Mouse (Mus musculus) forebrain, embryonic 14.5 days (tissue): ENCODE measurements around the gene Kif19a. TPM values are rescaled to one million over a fixed set of nuclear protein-coding genes. Genes with fewer than 3 reads are reported as not detected.

Experiments
- ATAC-seq: fragments of 200-750 bp; cut with Nextera tagmentation; 2 replicates; pipeline ENCODE4 v1.8.0; 2017; ENCODE audit warnings: mild to moderate bottlenecking, moderate library complexity
- DNase-seq: peaks from one replicate; pipeline ENCODE4 v3.0.0-alpha.2; 2015; ENCODE audit warnings: low spot score
- H3K27ac ChIP-seq: fragments of 300-500 bp; sonication (generic); 2 replicates; pipeline ENCODE4 v1.5.1; 2014; ENCODE audit warnings: low read depth, mild to moderate bottlenecking, control low read depth, low read length, moderate library complexity
- H3K27me3 ChIP-seq: fragments of 300-500 bp; sonication (generic); replicated peaks from 2 replicates; pipeline ENCODE4 v1.6.1; 2014; ENCODE audit warnings: low read length, control low read depth, mixed read lengths; ENCODE audit not compliant: control insufficient read depth, insufficient read depth
- H3K36me3 ChIP-seq: fragments of 300-500 bp; sonication (generic); 2 replicates; pipeline ENCODE4 v1.6.1; 2014; ENCODE audit warnings: low read length, control low read depth; ENCODE audit not compliant: control insufficient read depth, insufficient read depth
- H3K4me1 ChIP-seq: fragments of 300-500 bp; sonication (generic); 2 replicates; pipeline ENCODE4 v1.6.1; 2014; ENCODE audit warnings: antibody characterized with exemption, low read length, control low read depth; ENCODE audit not compliant: control insufficient read depth, insufficient read depth
- H3K4me2 ChIP-seq: fragments of 300-500 bp; sonication (generic); 2 replicates; pipeline ENCODE4 v1.6.1; 2014; ENCODE audit warnings: mild to moderate bottlenecking, control low read depth, low read length
- H3K4me3 ChIP-seq: fragments of 300-500 bp; sonication (generic); 2 replicates; pipeline ENCODE4 v1.5.1; 2014; ENCODE audit warnings: low read depth, low read length, control low read depth
- H3K9ac ChIP-seq: fragments of 300-500 bp; sonication (generic); 2 replicates; pipeline ENCODE4 v1.6.1; 2014; ENCODE audit warnings: mild to moderate bottlenecking, low read length, control low read depth, moderate library complexity
- H3K9me3 ChIP-seq: fragments of 300-500 bp; sonication (generic); replicated peaks from 2 replicates; pipeline ENCODE4 v1.6.1; 2016; ENCODE audit warnings: low read length, control low read depth, mixed read lengths; ENCODE audit not compliant: control insufficient read depth
- WGBS: fragments of 180-500 bp; shearing (Covaris S2); extraction: QIAGEN DNeasy Blood & Tissue Kit; methylation state at CpG from one replicate; pipeline ENCODE4 v1.1.7; 2014; 5-methylcytosine and 5-hydroxymethylcytosine counted together
- polyA plus RNA-seq: library from polyadenylated mRNA; unstranded; fragments of >200 nt; fragmentation: Nextera tagmentation; extraction: Ambion mirVana; gene quantifications from 2 replicates; pipeline ENCODE4 v1.2.1, GENCODE M21; 2014

The Kif19a gene
- polyA plus RNA-seq, result 0.23 and 0.34 TPM in 2 replicates

GRCm38 (mm10) chr11:114764820-114765818, at the start of gene Kif19a:
TSS of gene Kif19a (plus strand) at chr11:114765388.
- 2% methylated on average over 50 of the region's 51 CpGs for WGBS
- H3K4me1 ChIP-seq, result no peaks in the 10 kb centered on the region; the same call in 1 of the 2 replicates
- peak within 1 kb of the TSS; percentile 68 for H3K4me2 ChIP-seq
- no peak within 1 kb of the TSS for H3K27ac ChIP-seq
- H3K9ac ChIP-seq, result peak within 1 kb of the TSS; percentile 36; the same call in 1 of the 2 replicates
- DNase-seq (peak; percentile 61), ATAC-seq (peak; percentile 60)
- no peaks in the 10 kb centered on the region for H3K36me3 ChIP-seq
- peak within 1 kb of the TSS; percentile 36 for H3K4me3 ChIP-seq
- H3K27me3 ChIP-seq, result 0 out of 2 replicates have a peak, but pooled peaks cover 3% of the 10 kb centered on the region
- no peaks in the 10 kb centered on the region for H3K9me3 ChIP-seq

- H3K27me3 ChIP-seq, result no peaks in the 10 kb centered on the region
- no peak overlapping the region for H3K4me2 ChIP-seq
- H3K9ac ChIP-seq, result no peak overlapping the region
- no peaks in the 10 kb centered on the region for H3K4me1 ChIP-seq
- H3K9me3 ChIP-seq, result no peaks in the 10 kb centered on the region
- H3K27ac ChIP-seq, result no peak overlapping the region
- no peak overlapping the region for H3K4me3 ChIP-seq
- peaks cover 6% of the 10 kb centered on the region; the same call in 1 of the 2 replicates for H3K36me3 ChIP-seq
- no peak for DNase-seq
- ATAC-seq, result no peak
- WGBS, result 78% methylated on average over 7 of the region's 7 CpGs
Observed at GRCm38 (mm10) chr11:114715531-114715930, 49.7 kb upstream of the Kif19a start.

- no peak for ATAC-seq
- 91% methylated on average over 10 of the region's 10 CpGs for WGBS
Observed at GRCm38 (mm10) chr11:114720535-114720934, 44.7 kb upstream of the Kif19a start.

GRCm38 (mm10) chr11:114722438-114722837, 42.8 kb upstream of the Kif19a start:
- ATAC-seq, result no peak
- 87% methylated on average over 8 of the region's 8 CpGs for WGBS

More at GRCm38 (mm10) chr11:114720535-114720934, 44.7 kb upstream of the Kif19a start:
- H3K27ac ChIP-seq, result no peak overlapping the region
- H3K27me3 ChIP-seq, result no peaks in the 10 kb centered on the region
- H3K4me3 ChIP-seq, result no peak overlapping the region
- H3K9me3 ChIP-seq, result no peaks in the 10 kb centered on the region
- no peak overlapping the region for H3K9ac ChIP-seq
- H3K4me2 ChIP-seq, result no peak overlapping the region
- H3K4me1 ChIP-seq, result no peaks in the 10 kb centered on the region
- DNase-seq, result no peak
- H3K36me3 ChIP-seq, result no peaks in the 10 kb centered on the region

GRCm38 (mm10) chr11:114723030-114723429, 42.2 kb upstream of the Kif19a start:
- no peaks in the 10 kb centered on the region for H3K9me3 ChIP-seq
- H3K4me2 ChIP-seq, result no peak overlapping the region
- 74% methylated on average over 13 of the region's 13 CpGs for WGBS
- ATAC-seq (no peak), DNase-seq (no peak)
- no peaks in the 10 kb centered on the region for H3K36me3 ChIP-seq
- no peak overlapping the region for H3K27ac ChIP-seq
- H3K4me3 ChIP-seq, result no peak overlapping the region
- H3K4me1 ChIP-seq, result peaks cover 5% of the 10 kb centered on the region
- no peak overlapping the region for H3K9ac ChIP-seq
- H3K27me3 ChIP-seq, result no peaks in the 10 kb centered on the region

More at GRCm38 (mm10) chr11:114722438-114722837, 42.8 kb upstream of the Kif19a start:
- H3K4me3 ChIP-seq, result no peak overlapping the region
- peaks cover under 1% of the 10 kb centered on the region for H3K4me1 ChIP-seq
- no peaks in the 10 kb centered on the region for H3K9me3 ChIP-seq
- no peaks in the 10 kb centered on the region for H3K27me3 ChIP-seq
- DNase-seq, result no peak
- no peaks in the 10 kb centered on the region for H3K36me3 ChIP-seq
- H3K9ac ChIP-seq, result no peak overlapping the region
- H3K4me2 ChIP-seq, result no peak overlapping the region
- no peak overlapping the region for H3K27ac ChIP-seq

GRCm38 (mm10) chr11:114724787-114725590, 40.2 kb upstream of the Kif19a start:
- H3K27me3 ChIP-seq, result no peaks in the 10 kb centered on the region
- no peaks in the 10 kb centered on the region for H3K9me3 ChIP-seq
- peaks cover 5% of the 10 kb centered on the region for H3K4me1 ChIP-seq
- no peaks in the 10 kb centered on the region for H3K36me3 ChIP-seq
- DNase-seq, result peak; percentile 33
- 56% methylated on average over 11 of the region's 11 CpGs for WGBS
- no peak for ATAC-seq
- no peak overlapping the region for H3K9ac ChIP-seq
- no peak overlapping the region for H3K4me3 ChIP-seq
- no peak overlapping the region for H3K27ac ChIP-seq
- H3K4me2 ChIP-seq, result no peak overlapping the region

GRCm38 (mm10) chr11:114726965-114727825, 38.0 kb upstream of the Kif19a start, which contains the start of gene Dnaic2:
TSS of gene Dnaic2 (plus strand) at chr11:114727408.
- 10% methylated on average over 34 of the region's 34 CpGs for WGBS
- peaks cover 5% of the 10 kb centered on the region for H3K4me1 ChIP-seq
- H3K27ac ChIP-seq, result no peak within 1 kb of the TSS
- peak; percentile 82 for DNase-seq
- no peaks in the 10 kb centered on the region for H3K9me3 ChIP-seq
- peak within 1 kb of the TSS; percentile 60 for H3K4me2 ChIP-seq
- H3K9ac ChIP-seq, result peak within 1 kb of the TSS; percentile 14; the same call in 1 of the 2 replicates
- peak within 1 kb of the TSS; percentile 25 for H3K4me3 ChIP-seq
- H3K27me3 ChIP-seq, result no peaks in the 10 kb centered on the region
- peak; percentile 91 for ATAC-seq
- no peaks in the 10 kb centered on the region for H3K36me3 ChIP-seq

GRCm38 (mm10) chr11:114727826-114728186, 37.4 kb upstream of the Kif19a start:
- H3K9ac ChIP-seq, result no peak overlapping the region; the same call in 1 of the 2 replicates
- H3K9me3 ChIP-seq, result no peaks in the 10 kb centered on the region
- 30% methylated on average over 5 of the region's 5 CpGs for WGBS
- H3K27me3 ChIP-seq, result no peaks in the 10 kb centered on the region
- peaks cover 5% of the 10 kb centered on the region for H3K4me1 ChIP-seq
- DNase-seq (no peak), ATAC-seq (no peak)
- 0 out of 2 replicates have a peak overlapping the region, but pooled peaks have one; percentile 25 for H3K4me3 ChIP-seq
- H3K4me2 ChIP-seq, result peak overlapping the region; percentile 60
- H3K27ac ChIP-seq, result no peak overlapping the region
- H3K36me3 ChIP-seq, result no peaks in the 10 kb centered on the region
